Mouse (Mus musculus) myocyte (in vitro differentiated cells): ENCODE measurements at regions not wholly inside any gene's neighbourhood (a gene's known extent, or its start where the extent isn't known, plus 50 kb on each side); places are given as distances from the start of the nearest gene placed in this dataset.

Experiments
- MAX ChIP-seq: IDR thresholded peaks from one replicate; pipeline ENCODE4 v1.6.1; 2011; ENCODE audit warnings: low read depth, mild to moderate bottlenecking, control low read depth
- MYOG ChIP-seq, 3 experiments: IDR thresholded peaks; one replicate each; pipeline ENCODE4 v1.6.1; 2011; ENCODE audit warnings: control low read depth in 2 of 3, low read depth in 2 of 3, mild to moderate bottlenecking in 2 of 3; ENCODE audit not compliant: insufficient read length in 2 of 3, control insufficient read depth in 1 of 3, insufficient read depth in 1 of 3

DNA sequence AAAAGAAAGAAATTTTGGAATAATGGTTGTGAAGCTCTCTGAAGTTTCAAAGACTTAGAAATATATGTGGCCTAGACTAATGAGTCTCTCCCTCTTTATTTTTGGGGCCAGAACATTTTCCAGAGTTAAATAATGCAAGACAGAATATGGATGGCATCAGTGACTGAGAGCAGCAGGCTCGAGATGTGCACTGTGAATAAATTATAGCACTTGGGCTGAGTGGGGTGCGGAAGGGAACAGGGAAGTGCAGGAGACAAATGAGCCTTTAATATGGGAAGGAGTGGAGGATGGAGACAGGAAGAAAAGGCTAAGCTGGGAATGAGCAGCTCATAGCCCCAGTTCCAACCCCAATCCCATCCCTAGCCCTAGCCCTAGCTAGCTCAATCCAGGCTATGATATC, 108.0 kb upstream of the Plxna4 start:
- TF ChIP-seq MAX (no peak), MYOG (IDR thresholded peaks at IDR 0.05; ENCODE audit: control insufficient read depth in 1 of 3, insufficient read depth in 1 of 3, insufficient read length in 2 of 3, low read depth in 2 of 3) (no peak)
